Mouse (Mus musculus) forebrain, embryonic 13.5 days (tissue): ENCODE data around the gene Zbtb17. TPM values are rescaled to one million over a fixed set of nuclear protein-coding genes. Genes with fewer than 3 reads are reported as not detected.

ENCODE experiments used
- ATAC-seq: fragments of 200-750 bp; cut with Nextera tagmentation; 2 replicates; pipeline ENCODE4 v1.8.0; 2017
- H3K27ac ChIP-seq: fragments of 300-500 bp; sonication (generic); 2 replicates; pipeline ENCODE4 v1.5.1; 2015; ENCODE audit warnings: inconsistent platforms, mild to moderate bottlenecking, moderate library complexity
- H3K27me3 ChIP-seq: fragments of 300-500 bp; sonication (generic); 2 replicates; pipeline ENCODE4 v1.6.1; 2015; ENCODE audit warnings: mild to moderate bottlenecking, inconsistent platforms
- H3K36me3 ChIP-seq: fragments of 300-500 bp; sonication (generic); 2 replicates; pipeline ENCODE4 v1.6.1; 2015; ENCODE audit warnings: mild to moderate bottlenecking, inconsistent platforms; ENCODE audit not compliant: poor library complexity, severe bottlenecking
- H3K4me1 ChIP-seq: fragments of 300-500 bp; sonication (generic); 2 replicates; pipeline ENCODE4 v1.6.1; 2015; ENCODE audit warnings: inconsistent platforms
- H3K4me2 ChIP-seq: fragments of 300-500 bp; sonication (generic); 2 replicates; pipeline ENCODE4 v1.6.1; 2015; ENCODE audit warnings: inconsistent platforms, mild to moderate bottlenecking, moderate library complexity
- H3K4me3 ChIP-seq: fragments of 300-500 bp; sonication (generic); 2 replicates; pipeline ENCODE4 v1.5.1; 2015; ENCODE audit warnings: mild to moderate bottlenecking, inconsistent platforms
- H3K9ac ChIP-seq: fragments of 300-500 bp; sonication (generic); 2 replicates; pipeline ENCODE4 v1.6.1; 2015; ENCODE audit warnings: mild to moderate bottlenecking, inconsistent platforms
- H3K9me3 ChIP-seq: fragments of 300-500 bp; sonication (generic); replicated peaks from 2 replicates; pipeline ENCODE4 v1.6.1; 2016; ENCODE audit warnings: inconsistent platforms
- WGBS: fragments of 180-500 bp; shearing (Covaris S2); methylation state at CpG from one replicate; pipeline ENCODE4 v1.1.7; 2015; 5-methylcytosine and 5-hydroxymethylcytosine counted together
- polyA plus RNA-seq: library from polyadenylated mRNA; unstranded; fragments of >200 nt; fragmentation: Nextera tagmentation; extraction: Ambion mirVana; gene quantifications from 2 replicates; pipeline ENCODE4 v1.2.1, GENCODE M21; 2015

Zbtb17 gene
- 60.9 and 63.7 TPM in 2 replicates for polyA plus RNA-seq

DNA sequence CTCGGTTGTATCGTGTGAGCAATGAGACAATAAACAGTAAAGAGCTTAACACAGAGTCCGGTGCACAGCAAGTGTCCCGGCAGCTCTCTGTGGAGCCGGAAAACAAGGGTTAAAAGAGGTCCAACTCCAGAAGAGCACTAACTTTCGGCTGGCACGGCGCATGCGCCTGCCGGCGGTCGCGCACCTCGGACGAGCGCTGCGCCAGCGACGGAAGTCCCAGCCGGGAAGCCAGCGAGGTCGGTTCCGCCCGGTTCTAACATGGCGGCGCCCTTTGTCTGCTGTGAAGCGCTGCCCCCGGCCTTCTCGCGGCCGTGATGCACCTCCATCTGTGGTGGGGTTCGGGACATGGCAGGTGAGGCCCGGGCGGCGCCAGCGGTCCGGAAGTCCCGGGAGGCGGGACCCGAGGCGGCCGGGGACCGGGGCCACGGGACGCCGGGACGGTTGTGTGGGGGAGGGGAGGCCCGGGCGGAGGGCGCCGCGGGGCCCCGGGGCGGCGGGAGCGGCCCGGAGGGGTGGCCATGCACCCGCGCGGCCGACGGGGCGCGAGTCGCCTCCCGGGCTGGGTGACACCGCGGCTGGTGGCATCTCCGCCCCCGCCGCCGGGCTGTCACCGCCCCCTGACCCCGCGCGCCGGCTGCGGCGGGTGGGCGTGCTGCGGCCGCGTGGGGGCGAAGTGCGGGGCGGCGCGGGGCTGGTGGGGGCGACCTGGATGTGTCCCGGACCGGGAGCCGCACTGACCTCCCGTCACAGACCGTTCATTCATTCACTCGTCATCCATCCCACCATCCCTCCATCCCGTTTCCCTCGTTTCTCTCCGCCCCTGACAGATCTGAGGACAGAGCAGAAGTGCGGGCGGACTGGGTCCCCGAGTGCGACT, at the start of gene Zbtb17:
TSS of gene Zbtb17 (plus strand) at position 204 of the 877 bp plus-strand sequence.
- peaks cover 36% of the 10 kb centered on the region for H3K36me3 ChIP-seq
- under 1% methylated on average over 48 of the region's 102 CpGs for WGBS

DNA sequence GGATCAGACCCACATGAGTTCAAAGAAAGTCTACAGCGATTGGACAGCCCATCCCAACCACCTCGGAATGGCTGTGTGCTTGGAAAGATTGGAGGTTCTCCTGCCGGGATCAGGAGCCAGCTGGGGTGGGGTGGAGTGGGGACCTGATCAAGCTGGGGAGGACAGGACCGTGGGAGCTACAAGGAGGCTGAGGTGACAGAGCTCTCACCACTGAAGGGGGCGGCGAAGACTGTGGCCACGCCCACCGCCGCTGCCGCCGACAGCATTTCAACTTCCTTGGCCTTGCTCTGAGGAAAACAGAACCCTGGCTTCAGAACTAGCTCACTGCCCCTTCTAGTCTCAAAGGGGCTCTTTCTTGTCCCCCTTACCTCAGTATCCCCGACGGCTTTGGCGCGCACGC, 49.7 kb upstream of the Zbtb17 start:
- H3K9me3 ChIP-seq, result no peaks in the 10 kb centered on the region
- 21% methylated on average over 16 of the region's 16 CpGs for WGBS
- H3K27ac ChIP-seq, result no peak overlapping the region
- H3K4me1 ChIP-seq, result no peaks in the 10 kb centered on the region
- H3K4me2 ChIP-seq, result peak overlapping the region; percentile 33
- no peak overlapping the region for H3K4me3 ChIP-seq
- no peak overlapping the region for H3K9ac ChIP-seq
- ATAC-seq, result no peak
- no peaks in the 10 kb centered on the region for H3K36me3 ChIP-seq
- peaks cover 13% of the 10 kb centered on the region for H3K27me3 ChIP-seq

More for the DNA sequence above, at the start of gene Zbtb17:
- peak; percentile 93 for ATAC-seq
- Histone ChIP-seq H3K4me1 (peaks cover 22% of the 10 kb centered on the region), H3K27me3 (no peaks in the 10 kb centered on the region), H3K4me3 (peak within 1 kb of the TSS; percentile 98), H3K9me3 (no peaks in the 10 kb centered on the region), H3K27ac (peak within 1 kb of the TSS; percentile 70), H3K4me2 (peak within 1 kb of the TSS; percentile 92), H3K9ac (peak within 1 kb of the TSS; percentile 97)

DNA sequence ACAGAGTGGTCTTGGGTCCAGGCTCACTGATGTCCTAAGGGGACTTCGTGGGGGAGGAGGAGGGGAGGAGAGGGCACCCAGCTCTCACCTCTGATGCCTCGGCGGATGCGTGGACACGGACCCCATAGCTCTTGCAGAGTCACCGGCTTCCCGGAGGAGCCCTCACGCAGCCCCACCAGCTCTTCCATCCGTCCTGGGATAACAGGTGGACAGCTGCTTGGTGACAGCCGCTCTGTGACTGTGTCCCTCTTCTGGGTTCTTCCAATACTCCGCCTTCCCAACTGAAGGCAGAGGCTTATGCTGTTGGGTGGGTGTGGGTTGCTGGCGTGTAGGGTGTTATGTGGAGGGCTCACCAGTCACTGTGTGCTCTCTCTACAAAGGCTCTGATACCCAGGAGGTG, 46.6 kb upstream of the Zbtb17 start:
- peaks cover 13% of the 10 kb centered on the region for H3K27me3 ChIP-seq
- ATAC-seq, result no peak
- H3K27ac ChIP-seq, result no peak overlapping the region
- 77% methylated on average over 12 of the region's 12 CpGs for WGBS
- H3K4me3 ChIP-seq, result no peak overlapping the region
- H3K9me3 ChIP-seq, result no peaks in the 10 kb centered on the region
- H3K9ac ChIP-seq, result no peak overlapping the region
- H3K4me2 ChIP-seq, result no peak overlapping the region
- H3K36me3 ChIP-seq, result no peaks in the 10 kb centered on the region
- H3K4me1 ChIP-seq, result no peaks in the 10 kb centered on the region

DNA sequence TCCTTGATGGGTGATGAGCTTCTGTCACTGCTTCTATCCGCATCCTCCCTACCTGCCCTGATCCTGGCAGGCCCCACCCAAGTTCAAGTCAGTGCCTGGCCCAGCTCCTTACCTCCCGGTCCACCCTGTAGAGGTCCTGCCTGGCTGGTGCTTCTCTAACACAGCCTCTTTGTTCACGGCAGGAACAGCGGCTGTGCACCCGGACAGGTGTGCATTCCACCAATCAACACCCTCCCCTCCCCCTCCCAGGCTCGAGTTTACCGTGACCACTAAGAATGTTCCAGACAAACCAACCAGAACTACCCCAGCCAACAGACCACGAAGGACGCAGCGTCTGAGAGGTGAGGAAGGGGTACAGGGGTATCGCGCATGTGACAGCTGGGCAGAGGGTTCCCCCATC, 45.9 kb upstream of the Zbtb17 start, which contains the start of gene Clcnka:
TSS of gene Clcnka (minus strand) at position 180 of the 400 bp plus-strand sequence.
- Histone ChIP-seq H3K9me3 (no peaks in the 10 kb centered on the region), H3K4me1 (no peaks in the 10 kb centered on the region), H3K27ac (no peak within 1 kb of the TSS), H3K27me3 (peaks cover 14% of the 10 kb centered on the region), H3K4me3 (no peak within 1 kb of the TSS), H3K9ac (no peak within 1 kb of the TSS), H3K36me3 (no peaks in the 10 kb centered on the region), H3K4me2 (no peak within 1 kb of the TSS)
- ATAC-seq, result no peak
- 68% methylated on average over 12 of the region's 12 CpGs for WGBS

DNA sequence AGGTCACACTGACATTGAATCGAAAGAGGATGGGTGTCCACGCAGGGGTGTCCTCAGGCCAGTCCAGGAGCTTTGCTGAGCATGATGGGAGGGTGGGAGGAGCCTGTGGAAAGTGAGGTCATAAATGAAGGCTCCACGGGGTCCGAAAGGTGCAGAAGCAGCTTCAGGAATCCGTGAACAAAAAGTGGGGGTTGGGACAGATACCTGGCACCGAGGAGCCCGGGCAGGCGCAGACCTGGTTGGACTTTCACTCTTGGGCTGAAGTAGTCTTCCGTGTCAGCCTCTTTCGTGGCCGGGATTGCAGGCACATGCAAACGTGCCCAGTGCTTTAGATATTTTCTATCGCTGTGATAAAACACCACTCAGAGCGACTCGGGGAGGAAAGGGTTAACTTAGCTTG, 44.3 kb upstream of the Zbtb17 start:
- H3K4me3 ChIP-seq, result no peak overlapping the region
- H3K9ac ChIP-seq, result no peak overlapping the region
- H3K27me3 ChIP-seq, result peaks cover 21% of the 10 kb centered on the region
- H3K9me3 ChIP-seq, result no peaks in the 10 kb centered on the region
- H3K27ac ChIP-seq, result no peak overlapping the region
- no peak overlapping the region for H3K4me2 ChIP-seq
- no peak for ATAC-seq
- H3K4me1 ChIP-seq, result 0 out of 2 replicates have a peak, but pooled peaks cover 4% of the 10 kb centered on the region
- no peaks in the 10 kb centered on the region for H3K36me3 ChIP-seq
- 87% methylated on average over 15 of the region's 15 CpGs for WGBS

DNA sequence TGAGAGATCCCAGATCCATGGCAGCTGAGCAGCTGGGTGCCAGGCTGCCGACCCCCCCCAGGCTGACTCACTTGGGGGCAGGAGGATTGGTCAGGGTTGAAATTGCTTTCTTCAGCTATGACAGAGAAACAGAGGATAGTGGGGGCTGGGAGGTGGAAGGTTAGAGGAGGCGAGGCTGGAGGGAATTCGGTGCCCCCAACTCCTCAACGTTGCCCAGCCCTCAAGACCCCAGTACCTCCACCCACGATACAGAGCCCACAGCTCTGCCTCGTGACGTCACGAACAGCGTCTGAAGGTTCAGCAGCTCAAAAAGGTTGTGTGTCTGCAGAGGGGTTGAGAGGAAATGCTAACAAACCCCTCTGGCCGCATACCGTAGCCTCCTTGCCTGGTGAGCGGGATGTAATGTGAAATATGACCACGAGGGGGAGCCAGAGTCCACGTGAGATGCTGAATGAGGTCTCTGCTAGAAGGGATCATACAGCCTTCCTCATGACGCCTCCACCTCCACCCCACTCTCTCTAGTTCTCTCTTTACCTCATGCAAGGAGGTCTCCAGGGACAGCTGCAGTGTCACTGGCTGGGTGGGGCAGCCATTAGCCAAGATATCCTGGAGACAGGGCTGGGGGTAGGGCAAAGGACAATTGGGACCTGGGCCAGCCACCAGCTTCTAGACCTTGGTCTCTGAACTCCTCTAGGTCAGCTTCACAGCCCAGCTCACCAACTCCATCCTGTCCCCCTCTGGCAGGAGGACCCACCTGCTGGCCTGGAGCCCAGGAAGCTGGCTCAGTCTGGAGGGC, 39.7 kb upstream of the Zbtb17 start:
- Histone ChIP-seq H3K27ac (no peak overlapping the region), H3K36me3 (no peaks in the 10 kb centered on the region), H3K9me3 (no peaks in the 10 kb centered on the region), H3K4me1 (0 out of 2 replicates have a peak, but pooled peaks cover 4% of the 10 kb centered on the region), H3K4me2 (peak overlapping the region; percentile 38; the same call in 1 of the 2 replicates), H3K4me3 (no peak overlapping the region), H3K9ac (peak overlapping the region; percentile 37; the same call in 1 of the 2 replicates), H3K27me3 (peaks cover 13% of the 10 kb centered on the region)
- WGBS, result 16% methylated on average over 15 of the region's 15 CpGs
- ATAC-seq, result peak; percentile 87

DNA sequence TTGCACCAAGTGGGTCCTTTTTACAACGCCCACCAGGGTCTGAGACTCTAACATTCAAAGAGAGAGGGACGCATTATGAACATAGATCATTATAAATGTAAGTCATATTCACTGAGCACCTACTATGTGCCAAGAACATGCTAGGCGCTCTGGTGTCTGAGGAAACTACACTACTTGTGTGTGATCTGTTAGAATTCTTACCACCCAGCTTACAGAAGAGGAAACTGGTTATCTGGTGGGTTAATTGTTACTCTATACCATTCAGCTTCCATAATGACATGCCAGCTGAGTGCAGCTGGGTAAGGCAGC, 39.2 kb upstream of the Zbtb17 start:
- 0 out of 2 replicates have a peak, but pooled peaks cover 4% of the 10 kb centered on the region for H3K4me1 ChIP-seq
- no peak overlapping the region for H3K27ac ChIP-seq
- H3K9ac ChIP-seq, result no peak overlapping the region
- H3K9me3 ChIP-seq, result no peaks in the 10 kb centered on the region
- ATAC-seq, result no peak
- WGBS, result 82% methylated on average over 3 of the region's 3 CpGs
- H3K4me2 ChIP-seq, result no peak overlapping the region
- no peak overlapping the region for H3K4me3 ChIP-seq
- H3K27me3 ChIP-seq, result peaks cover 13% of the 10 kb centered on the region
- H3K36me3 ChIP-seq, result no peaks in the 10 kb centered on the region

DNA sequence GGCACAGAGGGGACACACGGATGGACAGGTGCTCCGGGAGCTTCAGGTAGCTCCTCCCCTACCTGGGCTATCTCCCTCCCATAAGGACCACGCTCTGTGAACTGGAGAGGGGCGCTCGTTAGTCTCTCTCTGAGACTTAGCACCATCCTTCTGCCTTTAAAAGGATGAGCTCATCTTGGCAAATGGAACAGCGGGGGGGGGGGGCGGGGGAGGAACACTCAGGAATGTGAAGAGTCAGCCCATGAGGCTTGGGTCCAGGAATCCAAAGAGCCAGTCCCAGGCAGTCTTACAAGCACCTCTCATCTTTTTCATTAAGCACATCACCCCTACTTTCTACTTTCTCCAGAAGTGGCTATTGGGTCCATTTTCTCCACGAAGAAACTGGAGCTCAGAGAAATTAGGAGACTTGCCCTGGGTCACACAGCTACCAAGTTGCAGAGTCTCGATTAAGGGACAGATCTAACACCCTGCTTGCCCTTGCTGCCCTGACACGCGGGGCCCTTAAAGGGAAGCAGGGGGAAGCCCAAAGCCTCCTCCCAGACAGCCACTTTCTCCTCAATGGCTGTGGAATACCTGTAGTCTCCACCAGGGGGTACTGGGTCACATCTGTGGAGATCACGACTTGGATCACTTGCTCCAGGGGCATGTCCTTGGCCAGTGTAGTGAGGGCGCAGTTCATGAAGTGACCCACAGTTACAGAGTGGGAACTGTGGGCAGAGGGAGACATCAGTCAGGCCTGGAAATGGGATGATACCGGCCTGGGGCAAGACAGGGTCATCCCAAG, 37.7 kb upstream of the Zbtb17 start:
- H3K4me1 ChIP-seq, result 0 out of 2 replicates have a peak, but pooled peaks cover 4% of the 10 kb centered on the region
- no peak overlapping the region for H3K27ac ChIP-seq
- no peak overlapping the region for H3K4me2 ChIP-seq
- WGBS, result 38% methylated on average over 14 of the region's 14 CpGs
- no peaks in the 10 kb centered on the region for H3K9me3 ChIP-seq
- peaks cover 18% of the 10 kb centered on the region for H3K27me3 ChIP-seq
- no peak overlapping the region for H3K9ac ChIP-seq
- ATAC-seq, result no peak
- no peaks in the 10 kb centered on the region for H3K36me3 ChIP-seq
- H3K4me3 ChIP-seq, result no peak overlapping the region

DNA sequence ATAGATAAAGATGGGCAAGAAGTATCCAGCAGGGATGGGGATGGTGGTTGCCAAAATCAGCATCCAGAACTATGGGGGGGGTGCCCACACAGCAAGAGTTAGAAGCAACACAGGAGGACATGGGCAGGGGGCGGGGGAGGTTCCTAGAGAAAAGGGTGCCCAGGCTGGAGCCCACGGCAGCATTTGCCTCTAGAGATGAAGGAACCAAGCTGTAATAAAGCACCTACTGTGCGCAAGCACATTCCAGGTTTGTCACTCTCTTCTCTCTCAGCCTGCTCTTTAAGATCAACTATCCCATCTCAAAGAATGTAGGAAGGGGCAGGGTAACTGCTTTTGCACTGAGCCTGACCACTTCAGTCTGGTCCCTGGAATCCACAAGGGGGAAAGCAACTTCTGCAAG, 35.9 kb upstream of the Zbtb17 start:
- Histone ChIP-seq H3K4me1 (0 out of 2 replicates have a peak, but pooled peaks cover 4% of the 10 kb centered on the region), H3K27me3 (peaks cover 17% of the 10 kb centered on the region), H3K36me3 (no peaks in the 10 kb centered on the region), H3K27ac (no peak overlapping the region), H3K9me3 (no peaks in the 10 kb centered on the region), H3K9ac (no peak overlapping the region), H3K4me2 (no peak overlapping the region), H3K4me3 (no peak overlapping the region)
- ATAC-seq, result no peak
- WGBS, result 94% methylated on average over 3 of the region's 3 CpGs

DNA sequence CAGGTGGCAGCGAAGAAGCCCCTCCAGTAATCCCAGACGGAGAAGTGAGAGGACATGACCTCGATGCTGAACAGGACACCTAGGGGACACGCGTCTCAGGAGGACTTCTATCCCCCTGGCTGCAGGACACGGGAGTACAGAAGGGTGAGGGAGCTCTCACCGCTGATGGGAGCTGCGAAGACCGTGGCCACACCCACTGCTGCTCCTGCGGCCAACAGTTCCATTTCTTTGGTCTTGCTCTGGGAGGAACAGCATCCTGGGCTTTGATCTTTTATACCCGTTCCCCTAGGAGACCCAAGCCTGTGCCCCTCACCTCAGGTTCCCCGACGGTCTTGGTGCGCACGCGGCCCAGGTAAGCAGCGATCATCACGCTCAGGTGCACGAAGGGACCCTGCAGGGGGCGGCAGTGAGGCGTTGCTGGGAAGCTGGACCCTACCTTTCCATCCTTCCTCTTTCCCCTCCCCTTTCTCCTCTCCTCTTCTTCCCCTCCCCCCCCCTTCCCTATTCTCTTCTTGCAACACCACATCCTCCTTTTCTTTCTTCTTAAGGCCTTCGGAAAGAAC, 32.9 kb upstream of the Zbtb17 start:
- no peaks in the 10 kb centered on the region for H3K4me1 ChIP-seq
- no peak overlapping the region for H3K9ac ChIP-seq
- 18% methylated on average over 22 of the region's 22 CpGs for WGBS
- no peaks in the 10 kb centered on the region for H3K36me3 ChIP-seq
- 0 out of 2 replicates have a peak, but pooled peaks cover 5% of the 10 kb centered on the region for H3K27me3 ChIP-seq
- H3K4me2 ChIP-seq, result no peak overlapping the region
- no peak overlapping the region for H3K27ac ChIP-seq
- no peak overlapping the region for H3K4me3 ChIP-seq
- H3K9me3 ChIP-seq, result no peaks in the 10 kb centered on the region
- ATAC-seq, result no peak

DNA sequence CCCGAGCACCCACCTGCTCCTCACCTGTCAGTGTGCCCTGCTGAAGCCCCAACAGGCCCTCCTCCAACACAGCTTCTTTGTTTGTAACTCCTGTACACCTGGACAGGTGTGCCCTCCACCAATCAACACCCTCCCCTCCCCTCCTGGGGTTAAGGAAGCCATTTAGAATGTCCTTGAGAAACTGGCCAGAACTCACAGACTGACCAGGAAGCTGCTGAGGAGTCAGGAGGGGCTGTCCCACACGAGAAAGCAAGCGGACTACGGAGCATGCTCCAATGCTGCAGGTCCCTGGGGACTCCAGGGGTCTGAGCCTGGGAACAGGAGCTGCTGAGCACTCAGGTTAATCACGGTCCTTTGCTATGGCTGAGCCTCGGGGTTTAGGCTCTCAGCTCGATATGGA, 28.5 kb upstream of the Zbtb17 start, which contains the start of gene Clcnkb:
TSS of gene Clcnkb (minus strand) at position 91 of the 400 bp plus-strand sequence.
- Histone ChIP-seq H3K27ac (no peak within 1 kb of the TSS), H3K27me3 (no peaks in the 10 kb centered on the region), H3K9ac (no peak within 1 kb of the TSS), H3K9me3 (no peaks in the 10 kb centered on the region), H3K4me3 (no peak within 1 kb of the TSS), H3K4me2 (no peak within 1 kb of the TSS), H3K4me1 (no peaks in the 10 kb centered on the region), H3K36me3 (no peaks in the 10 kb centered on the region)
- no peak for ATAC-seq
- 73% methylated on average over 7 of the region's 7 CpGs for WGBS
